Mouse (Mus musculus) T-cell, adult 2 months (primary cell): Measurements from ENCODE around the gene Gm7138.
"Not testable (repeated sequence)": the region's sequence is repeated elsewhere in the genome, so short reads cannot be mapped to it uniquely, and the experiment has no call there.

Experiments used
- DNase-seq: peaks from one replicate; pipeline ENCODE4 v3.0.0; 2022; ENCODE audit warnings: low spot score

Gene Gm7138

DNA sequence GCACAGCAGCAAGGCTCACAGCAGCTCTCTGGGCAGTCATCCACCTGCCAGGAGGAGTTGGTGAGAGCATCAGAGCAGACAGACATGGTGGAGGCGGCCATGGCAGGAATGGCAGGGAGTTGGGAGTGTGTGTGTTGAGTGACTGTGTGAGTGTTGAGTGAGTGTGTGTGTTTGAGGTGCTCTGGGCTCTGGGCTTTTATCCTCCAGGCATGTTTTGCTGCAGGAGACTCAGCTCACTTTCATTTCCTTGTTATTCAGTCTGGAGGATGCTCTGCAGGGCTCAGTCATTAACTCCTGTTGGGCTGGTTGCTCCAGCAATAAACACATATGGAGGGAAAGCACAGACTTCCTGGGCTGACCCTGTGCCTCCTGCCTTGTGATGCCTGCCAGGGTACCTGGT is at the start of gene Gm7138:
Gene Gm7138, minus strand, starts transcription at position 101 of the 400 bp plus-strand sequence.
- DNase-seq, result not testable (repeated sequence)

DNA sequence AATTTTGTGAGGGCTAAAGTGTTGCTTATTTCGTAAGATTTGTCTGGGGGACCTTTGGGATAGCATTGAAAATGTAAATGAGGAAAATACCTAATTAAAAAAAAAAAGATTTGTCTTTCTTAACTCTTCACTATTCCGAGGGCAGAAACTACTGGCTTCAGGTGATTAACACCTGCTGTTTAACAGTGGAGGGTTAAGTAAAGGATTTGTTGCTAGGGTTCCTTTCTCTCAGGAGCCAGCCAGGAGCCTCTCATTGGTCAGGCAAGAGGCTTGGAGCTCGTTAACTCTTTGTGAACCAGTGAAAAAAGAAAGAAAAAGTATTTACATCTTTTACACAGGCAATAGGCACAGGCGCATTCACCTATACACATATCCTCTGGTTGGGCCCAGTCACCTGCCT is 42.5 kb upstream of the Gm7138 start:
- DNase-seq, result no peak

GRCm38 (mm10) chr10:77818523-77818922 is 41.8 kb upstream of the Gm7138 start:
- no peak for DNase-seq

DNA sequence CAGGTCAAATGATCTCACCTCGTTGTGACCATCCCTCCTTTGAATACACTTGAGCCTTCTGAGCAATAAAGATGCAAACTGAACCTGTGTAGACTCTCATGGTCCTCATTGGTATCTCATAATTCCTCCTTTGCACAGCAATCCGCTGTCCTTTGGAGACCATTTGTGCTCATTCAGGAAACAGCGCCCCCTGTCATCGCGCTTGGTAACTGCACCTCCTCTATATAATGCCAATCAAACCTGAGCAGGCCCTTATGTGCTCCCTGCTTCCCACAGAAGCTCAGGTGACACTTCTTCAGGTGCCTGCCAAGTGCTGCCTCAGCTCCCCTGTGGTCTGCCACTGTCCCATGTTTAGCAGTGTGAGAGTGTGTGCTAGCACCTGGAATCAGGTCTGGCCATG is 38.8 kb upstream of the Gm7138 start:
- no peak for DNase-seq

DNA sequence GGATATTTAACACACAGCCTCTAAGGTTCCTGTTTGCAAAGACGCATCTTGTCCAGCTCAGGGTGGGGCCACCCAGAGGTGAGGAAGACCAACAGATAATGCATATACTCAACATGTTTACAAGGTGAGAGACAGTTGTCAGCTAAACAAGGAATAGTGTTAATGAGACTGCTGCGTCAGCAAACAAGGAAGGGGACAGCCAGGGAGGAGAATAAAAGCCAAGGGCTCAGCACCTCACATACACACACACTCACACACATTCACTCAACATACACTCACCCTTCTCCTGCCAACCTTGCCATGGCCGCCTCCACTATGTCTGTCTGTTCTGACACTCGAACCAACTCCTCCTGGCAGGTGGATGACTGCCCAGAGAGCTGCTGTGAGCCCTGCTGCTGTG is 37.6 kb upstream of the Gm7138 start, which contains the start of gene Gm2696:
Gene Gm2696, plus strand, starts transcription at position 301 of the 400 bp plus-strand sequence.
- DNase-seq, result no peak

DNA sequence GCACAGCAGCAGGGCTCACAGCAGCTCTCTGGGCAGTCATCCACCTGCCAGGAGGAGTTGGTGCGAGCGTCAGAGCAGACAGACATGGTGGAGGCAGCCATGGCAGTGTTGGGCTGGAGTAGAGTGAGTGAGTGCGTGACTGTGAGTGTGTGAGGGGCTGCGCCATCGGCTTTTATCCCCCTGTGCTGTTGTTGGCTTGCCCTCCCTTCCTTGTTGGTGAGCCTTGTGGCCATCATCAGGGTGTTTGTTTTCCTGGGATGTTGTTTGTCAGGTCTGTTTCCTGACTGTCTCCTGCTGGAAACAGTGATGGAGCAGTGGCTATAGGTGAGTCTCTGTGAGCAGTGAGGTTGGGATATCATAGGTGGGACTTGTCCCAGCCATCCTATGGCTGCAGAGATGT is 35.0 kb upstream of the Gm7138 start, which contains the start of gene Gm9507:
Gene Gm9507, minus strand, starts transcription at position 101 of the 400 bp plus-strand sequence.
- DNase-seq, result no peak

- no peak for DNase-seq
Measured at GRCm38 (mm10) chr10:77804095-77804494, 27.4 kb upstream of the Gm7138 start.

GRCm38 (mm10) chr10:77798921-77799508 is 22.3 kb upstream of the Gm7138 start, which contains the start of gene Gm19668:
Gene Gm19668 (minus strand): TSS chr10:77799133.
- DNase-seq, result no peak

DNA sequence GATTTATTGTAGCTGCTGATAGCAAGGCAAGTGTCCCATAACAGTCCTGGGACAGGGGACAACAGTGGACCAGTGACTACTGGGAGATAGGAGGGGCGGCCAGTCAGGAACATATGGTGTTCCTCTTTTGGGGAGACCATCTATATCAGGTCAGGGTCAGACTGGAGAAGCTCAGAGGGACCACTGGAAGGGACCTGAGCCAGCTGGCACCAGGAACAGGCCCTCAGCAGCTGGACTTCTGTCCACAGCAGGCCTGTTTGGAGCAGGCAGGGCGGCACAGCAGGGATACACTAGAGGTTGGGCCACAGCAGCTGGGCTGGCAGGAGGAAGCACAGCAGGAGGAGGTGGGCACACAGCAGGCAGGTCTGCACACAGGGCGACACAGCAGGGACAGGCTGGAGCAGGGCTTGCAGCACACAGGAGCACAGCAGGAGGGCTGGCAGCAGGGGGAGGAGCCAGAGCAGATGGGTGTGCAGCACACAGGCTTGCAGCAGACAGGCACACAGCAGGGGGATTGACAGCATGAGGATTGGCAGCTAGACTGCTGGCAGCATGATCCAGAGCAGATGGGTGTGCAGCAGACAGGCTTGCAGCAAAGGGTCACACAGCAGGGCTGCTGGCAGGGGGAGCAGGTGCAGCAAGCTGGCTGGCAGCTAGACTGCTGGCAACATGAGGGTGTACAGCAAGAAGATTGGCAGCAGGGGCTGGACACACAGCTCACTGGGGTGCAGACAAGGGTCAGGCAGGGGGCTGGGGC is 21.6 kb upstream of the Gm7138 start:
- DNase-seq, result not testable (repeated sequence)

DNA sequence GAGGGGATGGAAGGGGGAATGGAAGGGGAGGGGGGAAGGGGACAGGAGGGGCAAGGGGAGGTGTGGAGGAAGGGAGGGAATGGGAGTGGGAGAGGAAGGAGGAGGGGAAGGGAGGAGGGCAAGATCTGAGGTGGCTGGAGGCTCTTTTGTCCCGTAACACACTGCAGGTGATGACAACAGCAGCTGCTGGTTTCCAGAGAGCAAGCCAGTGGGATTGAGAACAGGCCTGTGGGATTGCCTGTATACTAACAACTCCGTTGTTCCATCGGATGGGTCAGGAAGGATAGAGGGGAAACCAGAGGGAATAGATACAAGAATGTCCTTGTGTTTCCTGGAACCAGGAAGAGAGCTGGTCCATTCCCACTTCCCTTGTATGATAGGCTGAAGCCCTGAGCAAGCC is 20.9 kb upstream of the Gm7138 start:
- DNase-seq, result no peak

GRCm38 (mm10) chr10:77794976-77795375 is 18.2 kb upstream of the Gm7138 start, which contains the start of gene Gm9639:
Gene Gm9639 (minus strand): TSS chr10:77795076.
- no peak for DNase-seq

DNA sequence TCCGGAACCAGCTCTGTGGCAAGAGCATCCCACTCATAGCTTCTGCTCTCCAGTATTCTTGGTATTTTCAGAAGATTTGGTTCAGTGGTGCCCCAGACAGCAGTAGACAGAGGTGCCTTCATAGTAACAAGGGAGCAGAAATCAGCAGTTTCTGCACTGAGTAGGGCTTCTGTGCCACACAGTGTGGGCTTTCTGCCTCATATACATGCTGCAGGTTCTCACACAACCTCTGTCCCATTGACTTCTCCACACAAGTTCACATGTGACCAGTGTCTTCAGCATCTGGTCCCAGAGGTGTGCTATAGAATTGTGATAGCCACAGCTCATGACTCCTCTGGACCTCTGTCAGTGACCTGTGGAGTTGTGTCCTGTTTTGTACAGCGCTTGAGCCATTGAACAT is 11.9 kb upstream of the Gm7138 start:
- DNase-seq, result no peak

DNA sequence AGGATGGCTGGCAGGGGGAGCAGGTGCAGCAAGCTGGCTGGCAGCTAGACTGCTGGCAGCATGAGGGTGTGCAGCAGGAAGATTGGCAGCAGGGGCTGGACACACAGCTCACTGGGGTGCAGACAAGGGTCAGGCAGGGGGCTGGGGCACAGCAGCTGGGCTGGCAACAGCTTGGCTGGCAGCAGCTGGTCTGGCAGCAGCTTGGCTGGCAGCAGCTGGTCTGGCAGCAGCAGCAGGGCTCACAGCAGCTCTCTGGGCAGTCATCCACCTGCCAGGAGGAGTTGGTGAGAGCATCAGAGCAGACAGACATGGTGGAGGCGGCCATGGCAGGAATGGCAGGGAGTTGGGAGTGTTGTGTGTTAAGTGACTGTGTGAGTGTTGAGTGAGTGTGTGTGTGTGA is 11.1 kb upstream of the Gm7138 start, which contains the start of gene Gm7137:
Gene Gm7137, minus strand, starts transcription at position 325 of the 400 bp plus-strand sequence.
- DNase-seq, result not testable (repeated sequence)

- DNase-seq, result not testable (repeated sequence)
Measured at GRCm38 (mm10) chr10:77783396-77783795, 6.7 kb upstream of the Gm7138 start.

- not testable (repeated sequence) for DNase-seq
Measured at GRCm38 (mm10) chr10:77782442-77782841, 5.7 kb upstream of the Gm7138 start, which contains the start of gene Gm3250. Gene Gm3250 (minus strand): TSS chr10:77782542.

DNA sequence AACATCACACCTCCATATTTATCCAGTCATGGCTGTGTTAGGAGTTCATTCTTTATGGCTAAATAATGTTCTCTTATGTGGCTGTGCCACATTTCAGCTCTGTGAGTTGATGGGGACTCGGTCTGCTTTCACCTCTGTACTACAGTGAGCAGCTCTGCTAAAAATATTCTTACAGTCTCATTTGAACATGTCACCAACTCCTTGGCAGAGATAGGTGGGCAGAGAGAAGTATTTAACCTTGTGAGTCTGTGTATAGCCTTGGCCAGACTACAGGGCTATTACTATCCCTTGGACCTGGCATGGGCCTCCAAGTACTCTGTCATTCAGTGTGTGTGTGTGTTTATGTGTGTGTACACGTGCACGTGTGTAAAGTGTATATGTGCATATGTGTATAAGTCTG is 4.6 kb downstream of the Gm7138 start:
- DNase-seq, result not testable (repeated sequence)

DNA sequence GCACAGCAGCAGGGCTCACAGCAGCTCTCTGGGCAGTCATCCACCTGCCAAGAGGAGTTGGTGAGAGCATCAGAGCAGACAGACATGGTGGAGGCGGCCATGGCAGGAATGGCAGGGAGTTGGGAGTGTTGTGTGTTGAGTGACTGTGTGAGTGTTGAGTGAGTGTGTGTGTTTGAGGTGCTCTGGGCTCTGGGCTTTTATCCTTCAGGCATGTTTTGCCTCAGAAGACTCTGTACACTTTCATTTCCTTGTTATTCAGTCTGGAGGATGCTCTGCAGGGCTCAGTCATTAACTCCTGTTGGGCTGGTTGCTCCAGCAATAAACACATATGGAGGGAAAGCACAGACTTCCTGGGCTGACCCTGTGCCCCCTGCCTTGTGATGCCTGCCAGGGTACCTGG is 5.5 kb downstream of the Gm7138 start, which contains the start of gene Gm3238:
Gene Gm3238, minus strand, starts transcription at position 101 of the 400 bp plus-strand sequence.
- not testable (repeated sequence) for DNase-seq

DNA sequence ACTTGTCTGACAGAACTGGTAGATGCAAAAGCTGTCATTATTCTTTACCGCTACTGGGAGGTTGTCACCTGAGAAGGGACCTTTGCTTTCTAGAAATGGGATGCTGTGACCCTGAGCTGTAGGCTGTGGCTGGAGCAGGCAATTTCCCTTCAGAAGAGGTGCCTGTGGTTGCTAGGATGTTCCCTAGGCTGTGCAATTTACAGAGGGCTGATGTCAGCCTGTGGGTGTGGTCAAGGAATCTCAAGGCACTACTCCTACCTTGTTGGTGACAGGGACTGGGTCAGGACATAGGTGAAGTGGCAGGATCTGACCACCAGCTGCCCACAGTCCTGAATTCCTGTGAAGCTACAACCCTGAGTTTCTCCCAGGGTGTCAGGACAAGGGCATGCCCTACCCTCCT is 7.0 kb downstream of the Gm7138 start:
- no peak for DNase-seq

DNA sequence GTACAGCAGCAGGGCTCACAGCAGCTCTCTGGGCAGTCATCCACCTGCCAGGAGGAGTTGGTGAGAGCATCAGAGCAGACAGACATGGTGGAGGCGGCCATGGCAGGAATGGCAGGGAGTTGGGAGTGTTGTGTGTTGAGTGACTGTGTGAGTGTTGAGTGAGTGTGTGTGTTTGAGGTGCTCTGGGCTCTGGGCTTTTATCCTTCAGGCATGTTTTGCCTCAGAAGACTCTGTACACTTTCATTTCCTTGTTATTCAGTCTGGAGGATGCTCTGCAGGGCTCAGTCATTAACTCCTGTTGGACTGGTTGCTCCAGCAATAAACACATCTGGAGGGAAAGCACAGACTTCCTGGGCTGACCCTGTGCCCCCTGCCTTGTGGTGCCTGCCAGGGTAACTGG is 17.2 kb downstream of the Gm7138 start, which contains the start of gene Gm3233:
Gene Gm3233, minus strand, starts transcription at position 101 of the 400 bp plus-strand sequence.
- DNase-seq, result not testable (repeated sequence)

GRCm38 (mm10) chr10:77753448-77753847 is 23.3 kb downstream of the Gm7138 start:
- no peak for DNase-seq

DNA sequence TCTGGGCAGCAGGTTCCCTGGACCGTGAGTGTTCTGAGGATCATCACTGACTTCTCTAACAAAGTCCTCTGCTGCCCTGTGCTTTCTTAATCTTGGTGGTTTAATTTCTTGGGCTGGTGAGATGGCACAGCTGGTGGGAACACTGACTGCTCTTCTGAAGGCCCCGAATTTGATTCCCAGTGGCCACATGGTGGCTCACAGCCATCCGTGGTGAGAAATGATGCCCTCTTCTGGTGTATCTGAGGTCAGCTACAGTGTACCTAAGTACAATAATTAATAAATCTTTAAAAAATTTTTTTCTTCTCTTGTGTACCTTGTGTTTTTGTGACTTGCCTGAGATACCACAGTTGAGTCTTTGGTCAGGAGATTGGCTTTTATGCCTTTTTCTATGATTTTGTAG is 24.4 kb downstream of the Gm7138 start:
- not testable (repeated sequence) for DNase-seq

DNA sequence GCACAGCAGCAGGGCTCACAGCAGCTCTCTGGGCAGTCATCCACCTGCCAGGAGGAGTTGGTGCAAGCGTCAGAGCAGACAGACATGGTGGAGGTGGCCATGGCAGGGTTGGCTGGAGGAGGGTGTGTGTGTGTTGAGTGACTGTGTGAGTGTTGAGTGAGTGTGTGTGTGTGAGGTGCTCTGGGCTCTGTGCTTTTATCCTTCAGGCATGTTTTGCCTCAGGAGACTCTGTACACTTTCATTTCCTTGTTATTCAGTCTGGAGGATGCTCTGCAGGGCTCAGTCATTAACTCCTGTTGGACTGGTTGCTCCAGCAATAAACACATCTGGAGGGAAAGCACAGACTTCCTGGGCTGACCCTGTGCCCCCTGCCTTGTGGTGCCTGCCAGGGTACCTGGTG is 25.5 kb downstream of the Gm7138 start, which contains the start of gene Gm9736:
Gene Gm9736, minus strand, starts transcription at position 101 of the 400 bp plus-strand sequence.
- not testable (repeated sequence) for DNase-seq

DNA sequence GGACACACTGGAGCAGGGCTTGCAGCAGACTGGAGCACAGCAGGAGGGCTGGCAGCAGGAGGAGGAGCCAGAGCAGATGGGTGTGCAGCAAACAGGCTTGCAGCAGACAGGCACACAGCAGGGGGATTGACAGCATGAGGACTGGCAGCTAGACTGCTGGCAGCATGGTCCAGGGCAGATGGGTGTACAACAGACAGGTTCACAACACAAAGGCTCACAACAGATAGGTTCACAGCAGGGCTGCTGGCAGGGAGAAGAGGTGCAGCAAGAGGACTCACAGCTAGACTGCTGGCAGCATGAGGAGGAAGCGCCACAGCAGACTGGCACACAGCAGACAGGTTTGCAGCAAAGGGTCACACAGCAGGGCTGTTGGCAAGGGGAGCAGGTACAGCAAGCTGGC is 26.1 kb downstream of the Gm7138 start:
- not testable (repeated sequence) for DNase-seq
